Mouse (Mus musculus) hindbrain, embryonic 15.5 days (tissue): Measurements from ENCODE around the gene Ttc22. TPM values are rescaled to one million over a fixed set of nuclear protein-coding genes. Genes with fewer than 3 reads are reported as not detected.

ENCODE experiments used
- ATAC-seq: fragments of 200-750 bp; cut with Nextera tagmentation; 2 replicates; pipeline ENCODE4 v1.8.0; 2017; ENCODE audit warnings: low read depth, moderate number of reproducible peaks, moderate TSS enrichment; ENCODE audit not compliant: low FRiP score
- H3K27ac ChIP-seq: fragments of 300-500 bp; sonication (generic); replicated peaks from 2 replicates; pipeline ENCODE4 v1.5.1; 2015; ENCODE audit warnings: mild to moderate bottlenecking, inconsistent platforms
- H3K27me3 ChIP-seq: fragments of 300-500 bp; sonication (generic); 2 replicates; pipeline ENCODE4 v1.6.1; 2015; ENCODE audit warnings: control low read depth, inconsistent platforms
- H3K36me3 ChIP-seq: fragments of 300-500 bp; sonication (generic); 2 replicates; pipeline ENCODE4 v1.6.1; 2015; ENCODE audit warnings: control low read depth, inconsistent platforms
- H3K4me1 ChIP-seq: fragments of 300-500 bp; sonication (generic); replicated peaks from 2 replicates; pipeline ENCODE4 v1.6.1; 2015; ENCODE audit warnings: control low read depth, inconsistent platforms
- H3K4me2 ChIP-seq: fragments of 300-500 bp; sonication (generic); 2 replicates; pipeline ENCODE4 v1.6.1; 2015; ENCODE audit warnings: moderate library complexity, mild to moderate bottlenecking, inconsistent platforms
- H3K4me3 ChIP-seq: fragments of 300-500 bp; sonication (generic); 2 replicates; pipeline ENCODE4 v1.5.1; 2015; ENCODE audit warnings: mild to moderate bottlenecking, inconsistent platforms
- H3K9ac ChIP-seq: fragments of 300-500 bp; sonication (generic); 2 replicates; pipeline ENCODE4 v1.6.1; 2015; ENCODE audit warnings: inconsistent platforms
- H3K9me3 ChIP-seq: fragments of 300-500 bp; sonication (generic); 2 replicates; pipeline ENCODE4 v1.6.1; 2016; ENCODE audit warnings: control low read depth, inconsistent platforms
- WGBS: fragments of 180-500 bp; shearing (Covaris S2); methylation state at CpG from one replicate; pipeline ENCODE4 v1.1.7; 2015; 5-methylcytosine and 5-hydroxymethylcytosine counted together
- polyA plus RNA-seq: library from polyadenylated mRNA; unstranded; fragments of >200 nt; fragmentation: Nextera tagmentation; extraction: Ambion mirVana; gene quantifications from 2 replicates; pipeline ENCODE4 v1.2.1, GENCODE M21; 2015

Ttc22 gene
- polyA plus RNA-seq, 1 experiment from 2014 or later, result 1.5 TPM

DNA sequence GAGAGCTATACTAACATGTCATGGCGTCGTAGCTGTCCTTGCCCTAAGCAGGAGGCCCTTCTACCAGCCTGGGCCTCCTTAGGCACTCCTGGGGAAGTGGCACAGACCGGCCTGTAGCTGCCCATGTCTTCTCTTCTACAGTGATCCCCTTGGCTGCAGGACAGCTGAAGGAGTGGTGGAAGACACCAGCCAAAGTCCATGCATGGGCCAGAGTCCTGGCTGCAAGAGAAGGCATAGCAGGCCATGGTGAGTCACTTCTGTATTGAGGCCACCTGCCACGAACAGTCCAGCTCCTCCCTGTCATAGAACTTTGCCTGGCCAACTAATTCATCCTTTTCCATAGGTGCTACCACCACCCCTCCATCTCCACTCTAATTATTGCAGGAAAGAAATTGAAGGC is 3.3 kb upstream of the Ttc22 start:
- H3K4me1 ChIP-seq, result peaks cover 22% of the 10 kb centered on the region
- H3K4me2 ChIP-seq, result no peak overlapping the region
- no peaks in the 10 kb centered on the region for H3K36me3 ChIP-seq
- no peak overlapping the region for H3K4me3 ChIP-seq
- H3K9me3 ChIP-seq, result no peaks in the 10 kb centered on the region
- H3K27ac ChIP-seq, result no peak overlapping the region
- no peak for ATAC-seq
- H3K9ac ChIP-seq, result no peak overlapping the region
- H3K27me3 ChIP-seq, result peaks cover 30% of the 10 kb centered on the region
- 91% methylated on average over 4 of the region's 4 CpGs for WGBS

DNA sequence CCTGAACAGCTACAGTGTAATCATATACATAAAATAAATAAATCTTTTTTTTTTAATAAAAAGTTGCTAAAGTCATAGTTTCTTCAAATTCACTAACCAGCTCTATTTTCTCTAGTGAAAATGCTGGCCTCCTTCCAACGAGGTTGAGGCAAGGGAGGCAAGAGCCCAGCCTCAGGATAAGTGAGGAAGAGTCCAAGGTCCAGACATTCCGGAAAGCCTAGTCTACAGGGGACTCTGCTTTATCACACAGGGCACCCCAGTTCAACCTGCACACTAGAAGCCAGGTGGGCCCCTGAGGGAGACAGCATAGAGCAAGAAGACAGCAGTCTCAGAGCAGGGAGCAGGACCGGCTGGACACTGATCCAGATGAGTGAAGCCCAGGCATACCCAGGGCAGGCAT is 804 bp upstream of the Ttc22 start:
- no peak for ATAC-seq
- Histone ChIP-seq H3K27me3 (peaks cover 34% of the 10 kb centered on the region), H3K4me3 (no peak overlapping the region), H3K9me3 (no peaks in the 10 kb centered on the region), H3K4me1 (peaks cover 23% of the 10 kb centered on the region), H3K36me3 (no peaks in the 10 kb centered on the region), H3K4me2 (no peak overlapping the region), H3K9ac (no peak overlapping the region), H3K27ac (no peak overlapping the region)
- WGBS, result 75% methylated on average over 3 of the region's 3 CpGs

DNA sequence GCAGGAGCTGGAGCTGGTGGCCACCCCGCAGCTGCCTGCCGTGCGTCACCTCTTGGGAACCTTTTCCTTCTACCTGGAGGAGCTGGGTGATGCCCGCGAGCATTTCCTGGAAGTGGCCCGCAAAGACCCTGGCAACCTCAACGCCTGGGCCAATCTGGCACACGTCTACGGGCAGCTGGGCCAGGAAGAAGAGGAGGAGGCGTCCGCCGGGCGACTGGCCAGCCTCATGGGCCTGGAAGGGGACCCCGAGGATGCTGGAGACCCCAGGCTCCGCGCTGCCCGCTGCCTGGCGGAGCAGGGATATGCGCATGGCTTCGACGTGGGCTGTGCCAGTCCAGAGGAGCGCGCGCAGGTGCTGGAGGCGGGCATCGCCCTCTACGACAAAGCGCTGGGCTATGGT is 480 bp downstream of the Ttc22 start:
- peaks cover 14% of the 10 kb centered on the region for H3K4me1 ChIP-seq
- H3K9ac ChIP-seq, result no peak overlapping the region
- no peaks in the 10 kb centered on the region for H3K36me3 ChIP-seq
- no peaks in the 10 kb centered on the region for H3K9me3 ChIP-seq
- ATAC-seq, result no peak
- peak overlapping the region; percentile 34 for H3K4me2 ChIP-seq
- H3K27me3 ChIP-seq, result peaks cover 34% of the 10 kb centered on the region
- H3K4me3 ChIP-seq, result no peak overlapping the region
- H3K27ac ChIP-seq, result no peak overlapping the region
- 26% methylated on average over 28 of the region's 28 CpGs for WGBS

GRCm38 (mm10) chr4:106624271-106624670 is 2.0 kb downstream of the Ttc22 start:
- H3K27me3 ChIP-seq, result peaks cover 34% of the 10 kb centered on the region
- H3K36me3 ChIP-seq, result no peaks in the 10 kb centered on the region
- no peak overlapping the region for H3K4me3 ChIP-seq
- peaks cover 13% of the 10 kb centered on the region for H3K4me1 ChIP-seq
- no peaks in the 10 kb centered on the region for H3K9me3 ChIP-seq
- 89% methylated on average over 10 of the region's 10 CpGs for WGBS
- no peak overlapping the region for H3K9ac ChIP-seq
- H3K27ac ChIP-seq, result no peak overlapping the region
- ATAC-seq, result no peak
- H3K4me2 ChIP-seq, result no peak overlapping the region

- Histone ChIP-seq H3K27ac (no peak overlapping the region), H3K4me2 (no peak overlapping the region), H3K4me1 (peaks cover 32% of the 10 kb centered on the region), H3K27me3 (peaks cover 15% of the 10 kb centered on the region), H3K4me3 (no peak overlapping the region), H3K9me3 (no peaks in the 10 kb centered on the region), H3K36me3 (no peaks in the 10 kb centered on the region), H3K9ac (no peak overlapping the region)
- no peak for ATAC-seq
- WGBS, result 73% methylated on average over 5 of the region's 5 CpGs
Measured at GRCm38 (mm10) chr4:106627809-106628208, 5.6 kb downstream of the Ttc22 start.

DNA sequence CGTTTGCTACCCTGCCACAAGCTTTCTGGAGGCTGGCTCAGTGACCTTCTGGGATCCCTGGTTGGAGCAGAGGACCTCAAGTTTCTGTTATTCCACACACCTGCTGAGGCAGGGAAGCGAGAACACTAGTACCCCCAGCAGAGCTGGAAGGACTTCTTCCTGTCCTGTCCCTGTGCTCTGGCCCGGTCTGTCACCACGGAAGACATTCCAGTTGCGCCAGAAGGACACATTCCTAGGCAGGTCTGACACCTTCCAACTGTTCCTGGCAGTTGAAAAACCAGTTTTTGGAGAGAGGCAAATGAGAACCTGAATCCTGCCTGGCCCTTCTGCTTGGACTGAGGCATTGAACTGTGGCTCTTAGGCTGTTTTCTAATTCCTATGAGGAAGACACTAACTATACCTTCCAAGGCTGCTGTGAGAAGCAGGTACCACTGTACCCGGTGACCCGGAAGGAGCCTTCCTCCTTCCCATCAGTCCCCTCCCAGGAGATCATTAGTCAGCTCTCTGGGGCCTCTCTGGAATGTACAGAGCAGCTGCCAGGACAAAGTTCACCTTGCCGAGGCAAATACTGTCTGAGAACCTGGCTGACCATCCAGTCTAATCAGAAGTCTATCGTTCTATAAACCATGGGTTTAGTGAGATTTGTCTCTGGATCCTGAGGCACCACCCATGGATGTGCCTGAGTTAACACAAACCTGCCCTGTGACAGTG is 6.6 kb downstream of the Ttc22 start:
- WGBS, result 62% methylated on average over 9 of the region's 9 CpGs
- no peaks in the 10 kb centered on the region for H3K36me3 ChIP-seq
- ATAC-seq, result no peak
- H3K27ac ChIP-seq, result no peak overlapping the region
- peaks cover 40% of the 10 kb centered on the region for H3K4me1 ChIP-seq
- H3K4me2 ChIP-seq, result no peak overlapping the region
- no peak overlapping the region for H3K9ac ChIP-seq
- no peaks in the 10 kb centered on the region for H3K9me3 ChIP-seq
- H3K27me3 ChIP-seq, result peaks cover 5% of the 10 kb centered on the region
- H3K4me3 ChIP-seq, result no peak overlapping the region

DNA sequence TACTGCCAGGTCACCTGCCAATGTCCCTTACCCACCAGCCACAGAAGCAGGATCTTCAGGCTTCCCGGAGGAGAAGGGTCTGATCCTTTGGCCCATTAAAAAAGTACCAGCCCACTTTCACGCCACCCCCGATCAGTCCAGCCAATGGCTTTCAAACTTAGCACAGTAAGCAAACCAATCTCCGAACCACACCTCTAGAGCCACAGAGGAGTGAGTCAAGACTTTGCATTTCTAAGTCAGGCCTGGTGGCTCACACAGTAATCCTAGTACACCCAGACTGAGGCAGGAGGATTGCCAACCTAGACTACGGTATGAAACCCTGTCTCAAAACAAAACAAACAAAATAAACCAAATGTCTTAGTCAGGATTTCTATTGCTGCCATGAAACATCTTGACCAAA is 7.1 kb downstream of the Ttc22 start:
- no peak overlapping the region for H3K4me3 ChIP-seq
- WGBS, result 84% methylated on average over 5 of the region's 5 CpGs
- no peaks in the 10 kb centered on the region for H3K27me3 ChIP-seq
- H3K36me3 ChIP-seq, result no peaks in the 10 kb centered on the region
- no peak overlapping the region for H3K4me2 ChIP-seq
- ATAC-seq, result no peak
- H3K4me1 ChIP-seq, result peaks cover 46% of the 10 kb centered on the region
- no peaks in the 10 kb centered on the region for H3K9me3 ChIP-seq
- no peak overlapping the region for H3K9ac ChIP-seq
- H3K27ac ChIP-seq, result no peak overlapping the region

DNA sequence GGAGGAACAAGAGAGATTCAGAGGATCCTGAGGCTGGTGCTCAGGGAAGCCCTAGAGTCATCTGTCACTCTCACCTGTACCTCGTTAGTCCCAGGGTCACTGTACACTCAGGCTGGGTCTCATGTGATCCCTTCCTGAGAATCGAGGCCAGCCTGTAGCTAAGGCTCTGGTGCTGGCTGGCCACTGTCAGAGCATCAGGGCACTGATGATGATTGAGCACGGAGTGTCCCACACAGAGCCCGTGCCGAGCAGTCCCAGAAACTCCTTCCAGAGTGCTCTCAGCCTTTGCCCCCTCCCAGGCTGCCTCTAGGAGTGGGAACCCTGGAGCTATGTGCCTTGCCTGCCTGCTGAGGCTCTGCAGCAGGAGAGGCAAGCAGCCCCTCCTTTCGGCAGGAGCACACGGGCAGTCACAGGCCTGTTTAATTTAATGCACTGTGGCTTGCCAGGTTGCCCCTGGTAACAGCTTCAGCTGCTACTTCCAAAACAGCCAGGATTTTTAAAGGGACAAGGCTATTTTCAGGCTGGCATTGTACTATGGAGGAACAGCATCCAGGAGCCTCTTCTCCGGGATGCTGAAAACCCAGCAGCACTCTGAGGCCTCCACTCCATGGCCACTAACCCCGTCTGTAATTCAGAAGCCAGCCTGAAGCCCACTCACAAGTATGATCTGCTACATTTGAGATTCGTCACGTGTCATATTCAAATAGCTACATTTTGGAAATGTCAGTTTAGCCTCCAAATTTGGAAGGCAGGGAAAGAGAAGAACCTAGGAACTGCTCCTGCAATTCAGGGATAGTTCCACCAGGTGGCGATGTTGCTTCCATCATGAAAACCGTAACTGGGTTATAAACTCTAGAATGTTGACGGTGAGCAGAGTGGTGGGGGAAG is 8.3 kb downstream of the Ttc22 start:
- 12% methylated on average over 14 of the region's 14 CpGs for WGBS
- no peak overlapping the region for H3K4me3 ChIP-seq
- H3K9me3 ChIP-seq, result no peaks in the 10 kb centered on the region
- peak overlapping the region; percentile 38 for H3K4me2 ChIP-seq
- H3K27me3 ChIP-seq, result no peaks in the 10 kb centered on the region
- ATAC-seq, result peak; percentile 85
- H3K4me1 ChIP-seq, result peaks cover 51% of the 10 kb centered on the region
- no peaks in the 10 kb centered on the region for H3K36me3 ChIP-seq
- peak overlapping the region; percentile 41 for H3K9ac ChIP-seq
- peak overlapping the region; percentile 88 for H3K27ac ChIP-seq

DNA sequence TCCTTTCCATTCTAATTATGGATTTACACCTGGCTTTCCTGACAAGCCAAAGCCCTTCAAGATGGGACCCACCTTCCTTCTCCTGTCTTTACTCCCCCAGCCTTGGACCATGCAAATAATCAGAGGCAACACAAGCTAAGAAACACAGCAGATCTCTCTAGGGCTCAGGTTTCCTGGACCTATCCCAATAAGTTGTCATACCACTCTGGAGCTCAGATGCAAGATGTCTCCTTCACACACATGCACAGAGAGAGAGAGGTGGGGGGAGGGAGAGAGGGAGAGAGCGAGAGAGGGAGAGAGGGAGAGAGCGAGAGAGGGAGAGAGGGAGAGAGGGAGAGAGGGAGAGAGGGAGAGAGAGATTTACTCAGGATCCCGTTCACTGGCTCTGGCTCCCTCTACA is 10.1 kb downstream of the Ttc22 start:
- no peak overlapping the region for H3K9ac ChIP-seq
- H3K4me1 ChIP-seq, result peaks cover 46% of the 10 kb centered on the region
- H3K9me3 ChIP-seq, result no peaks in the 10 kb centered on the region
- no peaks in the 10 kb centered on the region for H3K27me3 ChIP-seq
- 40% methylated on average over 1 of the region's 3 CpGs for WGBS
- H3K36me3 ChIP-seq, result no peaks in the 10 kb centered on the region
- H3K27ac ChIP-seq, result no peak overlapping the region; the same call in 1 of the 2 replicates
- no peak overlapping the region for H3K4me3 ChIP-seq
- no peak overlapping the region for H3K4me2 ChIP-seq
- no peak for ATAC-seq

- 21% methylated on average over 8 of the region's 8 CpGs for WGBS
- no peak overlapping the region for H3K4me3 ChIP-seq
Measured at GRCm38 (mm10) chr4:106633281-106634085, 11.3 kb downstream of the Ttc22 start.

DNA sequence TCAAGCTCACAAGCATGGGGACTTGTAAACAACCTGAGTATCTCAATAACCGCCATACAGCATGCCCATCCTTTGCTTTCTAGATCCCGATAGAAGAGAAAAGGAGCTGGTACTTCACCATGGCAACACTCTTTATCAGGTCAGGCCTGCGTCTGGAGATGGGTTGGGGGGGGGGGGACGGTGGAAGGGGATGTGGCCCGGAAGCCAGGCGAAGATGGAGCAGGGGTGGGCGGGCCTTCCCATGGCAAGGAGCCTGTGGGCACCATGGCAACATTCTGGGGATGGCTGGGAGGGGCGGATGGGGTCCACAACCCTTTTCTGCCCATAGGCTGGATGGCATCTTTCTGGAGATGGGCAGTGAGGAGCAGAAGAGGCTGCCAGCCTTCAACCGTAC is 11.9 kb downstream of the Ttc22 start:
- WGBS, result 29% methylated on average over 9 of the region's 9 CpGs
- 0 out of 2 replicates have a peak, but pooled peaks have one; percentile 6 for ATAC-seq
- Histone ChIP-seq H3K4me3 (no peak overlapping the region), H3K27me3 (no peaks in the 10 kb centered on the region), H3K9me3 (no peaks in the 10 kb centered on the region), H3K27ac (peak overlapping the region; percentile 75), H3K9ac (no peak overlapping the region), H3K36me3 (no peaks in the 10 kb centered on the region), H3K4me1 (peaks cover 46% of the 10 kb centered on the region), H3K4me2 (peak overlapping the region; percentile 19)

More at GRCm38 (mm10) chr4:106633281-106634085, 11.3 kb downstream of the Ttc22 start:
- Histone ChIP-seq H3K27ac (peak overlapping the region; percentile 75), H3K4me2 (peak overlapping the region; percentile 19), H3K4me1 (peaks cover 46% of the 10 kb centered on the region), H3K9ac (0 out of 2 replicates have a peak overlapping the region, but pooled peaks have one; percentile 15), H3K9me3 (no peaks in the 10 kb centered on the region), H3K36me3 (no peaks in the 10 kb centered on the region), H3K27me3 (no peaks in the 10 kb centered on the region)
- peak; percentile 49 for ATAC-seq
